Mouse (Mus musculus): ENCODE measurements at regions not wholly inside any gene's neighbourhood (a gene's known extent, or its start where the extent isn't known, plus 50 kb on each side); places are given as distances from the start of the nearest gene placed in this dataset.

DNA sequence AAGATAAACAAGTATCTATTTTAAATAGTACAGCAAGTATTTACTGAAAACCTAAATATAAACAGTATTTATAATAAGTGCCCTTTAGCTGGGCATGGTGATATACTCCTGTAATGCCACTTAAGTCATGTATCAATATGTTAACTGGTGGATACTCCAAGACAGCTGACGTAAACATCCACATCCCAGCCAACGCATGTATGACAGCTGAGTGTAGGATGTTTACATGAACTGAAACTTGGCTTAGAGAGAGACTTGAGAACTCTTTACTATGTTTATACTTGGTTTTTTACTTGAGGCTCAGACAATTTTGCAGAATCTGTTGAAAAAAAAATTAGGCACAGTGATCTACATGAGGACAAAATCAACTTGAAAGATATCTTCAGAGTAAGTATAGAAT, 1836.6 kb upstream of the Lrrc6 start:
- no peak overlapping the region for H3K27ac ChIP-seq (replicated peaks; ENCODE audit: low read depth, low read length)
- no peak for ATAC-seq (ENCODE audit: low FRiP score, low TSS enrichment)
- H3K4me1 ChIP-seq (ENCODE audit: control insufficient read depth, insufficient read depth, low read length): no peaks in the 10 kb centered on the region
- H3K4me2 ChIP-seq (ENCODE audit: low read length): no peak overlapping the region
- H3K36me3 ChIP-seq (ENCODE audit: control insufficient read depth, insufficient read depth, low read length): 0 out of 2 replicates have a peak, but pooled peaks cover 5% of the 10 kb centered on the region
- H3K9me3 ChIP-seq (ENCODE audit: control insufficient read depth, low read length): no peaks in the 10 kb centered on the region
- H3K4me3 ChIP-seq (replicated peaks; ENCODE audit: low read depth, low read length): no peak overlapping the region
- H3K27me3 ChIP-seq (ENCODE audit: control insufficient read depth, insufficient read depth, low read length): no peaks in the 10 kb centered on the region
- DNase-seq: no peak
- 92% methylated on average over 2 of the region's 2 CpGs for WGBS
- no peak overlapping the region for H3K9ac ChIP-seq (replicated peaks; ENCODE audit: low read length)

- Histone ChIP-seq H3K36me3 (ENCODE audit: control insufficient read depth, insufficient read depth, low read length) (0 out of 2 replicates have a peak, but pooled peaks cover 2% of the 10 kb centered on the region), H3K27ac (replicated peaks; ENCODE audit: low read depth, low read length) (no peak overlapping the region), H3K27me3 (ENCODE audit: control insufficient read depth, insufficient read depth, low read length) (no peaks in the 10 kb centered on the region), H3K4me3 (replicated peaks; ENCODE audit: low read depth, low read length) (no peak overlapping the region), H3K9me3 (ENCODE audit: control insufficient read depth, low read length) (no peaks in the 10 kb centered on the region), H3K4me2 (ENCODE audit: low read length) (no peak overlapping the region), H3K4me1 (ENCODE audit: control insufficient read depth, insufficient read depth, low read length) (no peaks in the 10 kb centered on the region), H3K9ac (replicated peaks; ENCODE audit: low read length) (no peak overlapping the region)
- DNase-seq (no peak), ATAC-seq (ENCODE audit: low FRiP score, low TSS enrichment) (no peak)
These were observed 1835.1 kb upstream of the Lrrc6 start for GRCm38 (mm10) chr15:68335837-68336236.

- no peak overlapping the region for H3K4me3 ChIP-seq (replicated peaks; ENCODE audit: low read depth, low read length)
- 97% methylated on average over 1 of the region's 1 CpGs for WGBS
- no peak for DNase-seq
- no peaks in the 10 kb centered on the region for H3K36me3 ChIP-seq (ENCODE audit: control insufficient read depth, insufficient read depth, low read length)
- H3K9ac ChIP-seq (replicated peaks; ENCODE audit: low read length): no peak overlapping the region
- no peaks in the 10 kb centered on the region for H3K9me3 ChIP-seq (ENCODE audit: control insufficient read depth, low read length)
- no peak overlapping the region for H3K27ac ChIP-seq (replicated peaks; ENCODE audit: low read depth, low read length)
- no peaks in the 10 kb centered on the region for H3K27me3 ChIP-seq (ENCODE audit: control insufficient read depth, insufficient read depth, low read length)
- no peak overlapping the region for H3K4me2 ChIP-seq (ENCODE audit: low read length)
- ATAC-seq (ENCODE audit: low FRiP score, low TSS enrichment): no peak
- no peaks in the 10 kb centered on the region for H3K4me1 ChIP-seq (ENCODE audit: control insufficient read depth, insufficient read depth, low read length)
These were observed 1815.4 kb upstream of the Lrrc6 start for GRCm38 (mm10) chr15:68316116-68316515.

MicroRNAs in the stretch of these regions (microRNA counts, 519-probe panel; counts per million panel counts)
- 6,619 counts per million, percentile 83 among the panel's probes with 10 or more counts for microRNA mmu-miR-30b
- 5,537 counts per million, percentile 63 among the panel's probes with 10 or more counts for microRNA mmu-miR-30d

Small RNA genes in the stretch of these regions (microRNA-seq; reads per million reads assigned to microRNA genes)
- gene Mir30b (193 reads per million, percentile 62 among the genes with 10 or more reads in this experiment), gene Mir30d (8,013 reads per million, percentile 95 among the genes with 10 or more reads in this experiment)

All from midbrain, embryonic 14.5 days (tissue).